Mouse (Mus musculus) limb, embryonic 12.5 days (tissue): ENCODE measurements around the gene S1pr1. TPM values are rescaled to one million over a fixed set of nuclear protein-coding genes. Genes with fewer than 3 reads are reported as not detected.

Experiments used
- ATAC-seq: fragments of 200-750 bp; cut with Nextera tagmentation; 2 replicates; pipeline ENCODE4 v1.8.0; 2017; ENCODE audit warnings: low read depth, moderate TSS enrichment; ENCODE audit not compliant: insufficient number of reproducible peaks, insufficient read depth, low FRiP score, low TSS enrichment
- H3K27ac ChIP-seq: fragments of 300-500 bp; sonication (generic); 2 replicates; pipeline ENCODE4 v1.5.1; 2016; ENCODE audit warnings: mild to moderate bottlenecking, moderate library complexity
- H3K27me3 ChIP-seq: fragments of 300-500 bp; sonication (generic); 2 replicates; pipeline ENCODE4 v1.6.1; 2016; ENCODE audit warnings: mild to moderate bottlenecking, moderate library complexity
- H3K36me3 ChIP-seq: fragments of 300-500 bp; sonication (generic); 2 replicates; pipeline ENCODE4 v1.6.1; 2016; ENCODE audit warnings: mild to moderate bottlenecking, moderate library complexity
- H3K4me1 ChIP-seq: fragments of 300-500 bp; sonication (generic); replicated peaks from 2 replicates; pipeline ENCODE4 v1.6.1; 2016
- H3K4me2 ChIP-seq: fragments of 300-500 bp; sonication (generic); 2 replicates; pipeline ENCODE4 v1.6.1; 2016; ENCODE audit warnings: mild to moderate bottlenecking, moderate library complexity
- H3K4me3 ChIP-seq: fragments of 300-500 bp; sonication (generic); replicated peaks from 2 replicates; pipeline ENCODE4 v1.5.1; 2016; ENCODE audit warnings: mild to moderate bottlenecking
- H3K9ac ChIP-seq: fragments of 300-500 bp; sonication (generic); replicated peaks from 2 replicates; pipeline ENCODE4 v1.6.1; 2016; ENCODE audit warnings: mild to moderate bottlenecking, moderate library complexity
- H3K9me3 ChIP-seq: fragments of 300-500 bp; sonication (generic); 2 replicates; pipeline ENCODE4 v1.6.1; 2016; ENCODE audit warnings: mild to moderate bottlenecking, moderate library complexity
- WGBS: fragments of 180-500 bp; shearing (Covaris S2); methylation state at CpG from one replicate; pipeline ENCODE4 v1.1.7; 2016; 5-methylcytosine and 5-hydroxymethylcytosine counted together
- polyA plus RNA-seq: library from polyadenylated mRNA; unstranded; fragments of >200 nt; fragmentation: Nextera tagmentation; extraction: Ambion mirVana; gene quantifications from 2 replicates; pipeline ENCODE4 v1.2.1, GENCODE M21; 2016

S1pr1 gene
- polyA plus RNA-seq, 1 experiment from 2014 or later = 17.0 TPM

- Histone ChIP-seq H3K4me2 (peak overlapping the region; percentile 69), H3K4me1 (peaks cover 17% of the 10 kb centered on the region), H3K27me3 (no peaks in the 10 kb centered on the region), H3K36me3 (peaks cover 13% of the 10 kb centered on the region), H3K9me3 (no peaks in the 10 kb centered on the region), H3K27ac (no peak overlapping the region), H3K4me3 (no peak overlapping the region; the same call in 1 of the 2 replicates), H3K9ac (no peak overlapping the region)
- WGBS = 90% methylated on average over 27 of the region's 27 CpGs
- no peak for ATAC-seq
These were observed 2.7 kb downstream of the S1pr1 start for GRCm38 (mm10) chr3:115711924-115712807.

- H3K9me3 ChIP-seq = no peaks in the 10 kb centered on the region
- ATAC-seq = no peak
- peaks cover 17% of the 10 kb centered on the region for H3K4me1 ChIP-seq
- H3K4me2 ChIP-seq = peak overlapping the region; percentile 2; the same call in 1 of the 2 replicates
- peaks cover 13% of the 10 kb centered on the region for H3K36me3 ChIP-seq
- H3K4me3 ChIP-seq = no peak overlapping the region
- H3K9ac ChIP-seq = no peak overlapping the region
- H3K27ac ChIP-seq = no peak overlapping the region
- H3K27me3 ChIP-seq = no peaks in the 10 kb centered on the region
- 85% methylated on average over 3 of the region's 3 CpGs for WGBS
These were observed 3.5 kb downstream of the S1pr1 start for GRCm38 (mm10) chr3:115711393-115711792.

- H3K27ac ChIP-seq = no peak overlapping the region
- no peak overlapping the region for H3K4me3 ChIP-seq
- H3K4me2 ChIP-seq = no peak overlapping the region
- no peak for ATAC-seq
- 76% methylated on average over 2 of the region's 2 CpGs for WGBS
- H3K27me3 ChIP-seq = no peaks in the 10 kb centered on the region
- H3K9ac ChIP-seq = no peak overlapping the region
- H3K9me3 ChIP-seq = no peaks in the 10 kb centered on the region
- peaks cover 6% of the 10 kb centered on the region for H3K4me1 ChIP-seq
- peaks cover 13% of the 10 kb centered on the region for H3K36me3 ChIP-seq
These were observed 4.8 kb downstream of the S1pr1 start for GRCm38 (mm10) chr3:115710051-115710450.

- Histone ChIP-seq H3K4me2 (no peak overlapping the region), H3K9ac (no peak overlapping the region), H3K27me3 (no peaks in the 10 kb centered on the region), H3K36me3 (peaks cover 13% of the 10 kb centered on the region), H3K27ac (no peak overlapping the region), H3K4me1 (peaks cover 6% of the 10 kb centered on the region), H3K9me3 (no peaks in the 10 kb centered on the region), H3K4me3 (no peak overlapping the region)
- 88% methylated on average over 6 of the region's 6 CpGs for WGBS
- no peak for ATAC-seq
These were observed 5.7 kb downstream of the S1pr1 start for GRCm38 (mm10) chr3:115709118-115709574.

GRCm38 (mm10) chr3:115706736-115707135 is 8.1 kb downstream of the S1pr1 start:
- no peaks in the 10 kb centered on the region for H3K9me3 ChIP-seq
- no peak overlapping the region for H3K4me2 ChIP-seq
- peaks cover 7% of the 10 kb centered on the region for H3K36me3 ChIP-seq
- no peaks in the 10 kb centered on the region for H3K27me3 ChIP-seq
- no peak overlapping the region for H3K4me3 ChIP-seq
- no peak overlapping the region for H3K9ac ChIP-seq
- no peak for ATAC-seq
- no peaks in the 10 kb centered on the region for H3K4me1 ChIP-seq
- WGBS = 92% methylated on average over 2 of the region's 2 CpGs
- H3K27ac ChIP-seq = no peak overlapping the region

GRCm38 (mm10) chr3:115704254-115704908 is 10.5 kb downstream of the S1pr1 start:
- Histone ChIP-seq H3K27ac (no peak overlapping the region), H3K9ac (no peak overlapping the region), H3K9me3 (no peaks in the 10 kb centered on the region), H3K27me3 (no peaks in the 10 kb centered on the region), H3K4me3 (no peak overlapping the region), H3K36me3 (no peaks in the 10 kb centered on the region), H3K4me1 (no peaks in the 10 kb centered on the region), H3K4me2 (no peak overlapping the region)
- no peak for ATAC-seq
- WGBS = 75% methylated on average over 9 of the region's 9 CpGs

- no peak overlapping the region for H3K4me2 ChIP-seq
- no peak overlapping the region for H3K9ac ChIP-seq
- H3K4me3 ChIP-seq = no peak overlapping the region
- no peak for ATAC-seq
- no peaks in the 10 kb centered on the region for H3K9me3 ChIP-seq
- no peaks in the 10 kb centered on the region for H3K4me1 ChIP-seq
- no peaks in the 10 kb centered on the region for H3K36me3 ChIP-seq
- 95% methylated on average over 8 of the region's 8 CpGs for WGBS
- H3K27me3 ChIP-seq = no peaks in the 10 kb centered on the region
- no peak overlapping the region for H3K27ac ChIP-seq
These were observed 11.2 kb downstream of the S1pr1 start for GRCm38 (mm10) chr3:115703720-115704119.

- no peak overlapping the region for H3K9ac ChIP-seq
- H3K27ac ChIP-seq = no peak overlapping the region
- H3K4me2 ChIP-seq = no peak overlapping the region
- ATAC-seq = no peak
- 62% methylated on average over 2 of the region's 2 CpGs for WGBS
- no peaks in the 10 kb centered on the region for H3K4me1 ChIP-seq
- no peak overlapping the region for H3K4me3 ChIP-seq
- no peaks in the 10 kb centered on the region for H3K36me3 ChIP-seq
- H3K27me3 ChIP-seq = no peaks in the 10 kb centered on the region
- H3K9me3 ChIP-seq = no peaks in the 10 kb centered on the region
These were observed 12.8 kb downstream of the S1pr1 start for GRCm38 (mm10) chr3:115702089-115702488.

GRCm38 (mm10) chr3:115695194-115695891 is 19.5 kb downstream of the S1pr1 start:
- Histone ChIP-seq H3K9ac (no peak overlapping the region), H3K36me3 (no peaks in the 10 kb centered on the region), H3K27ac (no peak overlapping the region), H3K4me2 (no peak overlapping the region), H3K4me1 (no peaks in the 10 kb centered on the region), H3K4me3 (no peak overlapping the region), H3K27me3 (no peaks in the 10 kb centered on the region), H3K9me3 (no peaks in the 10 kb centered on the region)
- no peak for ATAC-seq
- WGBS = 85% methylated on average over 8 of the region's 8 CpGs

GRCm38 (mm10) chr3:115694168-115694567 is 20.7 kb downstream of the S1pr1 start:
- no peak overlapping the region for H3K27ac ChIP-seq
- H3K4me3 ChIP-seq = no peak overlapping the region
- H3K27me3 ChIP-seq = no peaks in the 10 kb centered on the region
- 89% methylated on average over 5 of the region's 5 CpGs for WGBS
- H3K4me1 ChIP-seq = no peaks in the 10 kb centered on the region
- H3K9ac ChIP-seq = no peak overlapping the region
- H3K36me3 ChIP-seq = no peaks in the 10 kb centered on the region
- no peaks in the 10 kb centered on the region for H3K9me3 ChIP-seq
- no peak overlapping the region for H3K4me2 ChIP-seq
- ATAC-seq = no peak

GRCm38 (mm10) chr3:115693390-115693789 is 21.5 kb downstream of the S1pr1 start:
- no peaks in the 10 kb centered on the region for H3K27me3 ChIP-seq
- H3K27ac ChIP-seq = no peak overlapping the region
- no peak overlapping the region for H3K4me3 ChIP-seq
- H3K9me3 ChIP-seq = no peaks in the 10 kb centered on the region
- no peak for ATAC-seq
- 86% methylated on average over 12 of the region's 12 CpGs for WGBS
- no peak overlapping the region for H3K4me2 ChIP-seq
- H3K4me1 ChIP-seq = no peaks in the 10 kb centered on the region
- H3K36me3 ChIP-seq = no peaks in the 10 kb centered on the region
- H3K9ac ChIP-seq = no peak overlapping the region
